Mouse (Mus musculus): ENCODE measurements around the gene Nub1. TPM values are rescaled to one million over a fixed set of nuclear protein-coding genes. Genes with fewer than 3 reads are reported as not detected.
A peak's percentile ranks its signal among the peaks of the same experiment; 100 is the strongest.

The Nub1 gene
- polyA plus RNA-seq, 1 experiment = 44.1 TPM

GRCm38 (mm10) chr5:24651356-24651755 is 34.0 kb upstream of the Nub1 start:
- TF ChIP-seq CTCF (IDR thresholded peaks at IDR 0.05; ENCODE audit: extremely low read depth, insufficient read length, insufficient replicate concordance, low read depth, low read length) (no peak), POLR2A (IDR thresholded peaks at IDR 0.05; ENCODE audit: low read depth, low read length) (no peak)
- 78% methylated on average over 6 of the region's 6 CpGs for WGBS
- peaks cover 9% of the 10 kb centered on the region for H3K4me1 ChIP-seq (ENCODE audit: control insufficient read depth, insufficient read depth, insufficient read length, low read length)
- no peaks in the 10 kb centered on the region for H3K27me3 ChIP-seq (ENCODE audit: control insufficient read depth, insufficient read depth, low read length)
- H3K27ac ChIP-seq (ENCODE audit: insufficient read depth, low read depth, low read length) = no peak overlapping the region
- no peak overlapping the region for H3K4me3 ChIP-seq (ENCODE audit: low read depth, low read length)
- no peaks in the 10 kb centered on the region for H3K36me3 ChIP-seq (ENCODE audit: control insufficient read depth, insufficient read depth, low read length)

GRCm38 (mm10) chr5:24651768-24652752 is 33.3 kb upstream of the Nub1 start:
- TF ChIP-seq CTCF (IDR thresholded peaks at IDR 0.05; ENCODE audit: extremely low read depth, insufficient read length, insufficient replicate concordance, low read depth, low read length) (peak; percentile 97), POLR2A (IDR thresholded peaks at IDR 0.05; ENCODE audit: low read depth, low read length) (no peak)
- WGBS = 29% methylated on average over 25 of the region's 25 CpGs

GRCm38 (mm10) chr5:24652780-24653179 is 32.6 kb upstream of the Nub1 start:
- Histone ChIP-seq H3K27ac (ENCODE audit: insufficient read depth, low read depth, low read length) (no peak overlapping the region), H3K36me3 (ENCODE audit: control insufficient read depth, insufficient read depth, low read length) (no peaks in the 10 kb centered on the region), H3K4me1 (ENCODE audit: control insufficient read depth, insufficient read depth, insufficient read length, low read length) (peaks cover 9% of the 10 kb centered on the region), H3K27me3 (ENCODE audit: control insufficient read depth, insufficient read depth, low read length) (no peaks in the 10 kb centered on the region), H3K4me3 (ENCODE audit: low read depth, low read length) (no peak overlapping the region)
- 59% methylated on average over 5 of the region's 5 CpGs for WGBS
- no peak for TF ChIP-seq POLR2A (IDR thresholded peaks at IDR 0.05; ENCODE audit: low read depth, low read length)
- no peak for TF ChIP-seq CTCF (IDR thresholded peaks at IDR 0.05; ENCODE audit: extremely low read depth, insufficient read length, insufficient replicate concordance, low read depth, low read length)

More at GRCm38 (mm10) chr5:24651768-24652752, 33.3 kb upstream of the Nub1 start:
- Histone ChIP-seq H3K4me1 (ENCODE audit: control insufficient read depth, insufficient read depth, insufficient read length, low read length) (peaks cover 9% of the 10 kb centered on the region), H3K4me3 (ENCODE audit: low read depth, low read length) (no peak overlapping the region), H3K27me3 (ENCODE audit: control insufficient read depth, insufficient read depth, low read length) (no peaks in the 10 kb centered on the region), H3K36me3 (ENCODE audit: control insufficient read depth, insufficient read depth, low read length) (no peaks in the 10 kb centered on the region), H3K27ac (ENCODE audit: insufficient read depth, low read depth, low read length) (no peak overlapping the region)

GRCm38 (mm10) chr5:24654491-24654890 is 30.8 kb upstream of the Nub1 start:
- H3K36me3 ChIP-seq (ENCODE audit: control insufficient read depth, insufficient read depth, low read length) = no peaks in the 10 kb centered on the region
- H3K4me3 ChIP-seq (ENCODE audit: low read depth, low read length) = no peak overlapping the region
- H3K4me1 ChIP-seq (ENCODE audit: control insufficient read depth, insufficient read depth, insufficient read length, low read length) = peaks cover 9% of the 10 kb centered on the region
- no peak overlapping the region for H3K27ac ChIP-seq (ENCODE audit: insufficient read depth, low read depth, low read length)
- TF ChIP-seq CTCF (IDR thresholded peaks at IDR 0.05; ENCODE audit: extremely low read depth, insufficient read length, insufficient replicate concordance, low read depth, low read length) = no peak
- no peak for TF ChIP-seq POLR2A (IDR thresholded peaks at IDR 0.05; ENCODE audit: low read depth, low read length)
- 83% methylated on average over 6 of the region's 6 CpGs for WGBS
- no peaks in the 10 kb centered on the region for H3K27me3 ChIP-seq (ENCODE audit: control insufficient read depth, insufficient read depth, low read length)

- WGBS = 64% methylated on average over 2 of the region's 2 CpGs
- TF ChIP-seq CTCF (IDR thresholded peaks at IDR 0.05; ENCODE audit: extremely low read depth, insufficient read length, insufficient replicate concordance, low read depth, low read length) (no peak), POLR2A (IDR thresholded peaks at IDR 0.05; ENCODE audit: low read depth, low read length) (no peak)
- Histone ChIP-seq H3K4me1 (ENCODE audit: control insufficient read depth, insufficient read depth, insufficient read length, low read length) (peaks cover 8% of the 10 kb centered on the region), H3K27me3 (ENCODE audit: control insufficient read depth, insufficient read depth, low read length) (no peaks in the 10 kb centered on the region), H3K27ac (ENCODE audit: insufficient read depth, low read depth, low read length) (no peak overlapping the region), H3K4me3 (ENCODE audit: low read depth, low read length) (no peak overlapping the region), H3K36me3 (ENCODE audit: control insufficient read depth, insufficient read depth, low read length) (no peaks in the 10 kb centered on the region)
Observed at GRCm38 (mm10) chr5:24657113-24657512, 28.2 kb upstream of the Nub1 start.

- TF ChIP-seq CTCF (IDR thresholded peaks at IDR 0.05; ENCODE audit: extremely low read depth, insufficient read length, insufficient replicate concordance, low read depth, low read length) (no peak), POLR2A (IDR thresholded peaks at IDR 0.05; ENCODE audit: low read depth, low read length) (no peak)
- Histone ChIP-seq H3K27ac (ENCODE audit: insufficient read depth, low read depth, low read length) (no peak overlapping the region), H3K4me1 (ENCODE audit: control insufficient read depth, insufficient read depth, insufficient read length, low read length) (peaks cover 2% of the 10 kb centered on the region; the same call in 1 of the 2 replicates), H3K4me3 (ENCODE audit: low read depth, low read length) (no peak overlapping the region), H3K36me3 (ENCODE audit: control insufficient read depth, insufficient read depth, low read length) (no peaks in the 10 kb centered on the region), H3K27me3 (ENCODE audit: control insufficient read depth, insufficient read depth, low read length) (no peaks in the 10 kb centered on the region)
- WGBS = 67% methylated on average over 4 of the region's 4 CpGs
Observed at GRCm38 (mm10) chr5:24659708-24660423, 25.5 kb upstream of the Nub1 start.

- WGBS = 43% methylated on average over 6 of the region's 6 CpGs
Observed at GRCm38 (mm10) chr5:24661457-24661856, 23.9 kb upstream of the Nub1 start.

More at GRCm38 (mm10) chr5:24661457-24661856, 23.9 kb upstream of the Nub1 start:
- no peaks in the 10 kb centered on the region for H3K27me3 ChIP-seq (ENCODE audit: control insufficient read depth, insufficient read depth, low read length)
- H3K4me3 ChIP-seq (ENCODE audit: low read depth, low read length) = no peak overlapping the region
- H3K27ac ChIP-seq (ENCODE audit: insufficient read depth, low read depth, low read length) = no peak overlapping the region
- TF ChIP-seq POLR2A (IDR thresholded peaks at IDR 0.05; ENCODE audit: low read depth, low read length) = no peak
- H3K4me1 ChIP-seq (ENCODE audit: control insufficient read depth, insufficient read depth, insufficient read length, low read length) = no peaks in the 10 kb centered on the region; the same call in 1 of the 2 replicates
- no peaks in the 10 kb centered on the region for H3K36me3 ChIP-seq (ENCODE audit: control insufficient read depth, insufficient read depth, low read length)
